Mouse (Mus musculus) megakaryocyte, embryonic 14.5 days (primary cell): ENCODE results near the gene Ugt1a7c. TPM values are rescaled to one million over a fixed set of nuclear protein-coding genes. Genes with fewer than 3 reads are reported as not detected.
A peak's percentile ranks its signal among the peaks of the same experiment; 100 is the strongest.
"Not testable (repeated sequence)": the region's sequence is repeated elsewhere in the genome, so short reads cannot be mapped to it uniquely, and the experiment has no call there.

ENCODE experiments used
- H3K27me3 ChIP-seq: replicated peaks from 2 replicates; pipeline ENCODE3; 2012; ENCODE audit warnings: inconsistent platforms
- H3K36me3 ChIP-seq: replicated peaks from 2 replicates; pipeline ENCODE3; 2012; ENCODE audit warnings: low read length, inconsistent platforms, mixed read lengths
- H3K4me1 ChIP-seq: 2 replicates; pipeline ENCODE4 v1.6.1; 2012; ENCODE audit warnings: inconsistent platforms
- H3K4me3 ChIP-seq: replicated peaks from 2 replicates; pipeline ENCODE3; 2012; ENCODE audit warnings: moderate library complexity, mild to moderate bottlenecking, inconsistent platforms
- H3K9me3 ChIP-seq: 2 replicates; pipeline ENCODE4 v1.6.1; 2012; ENCODE audit warnings: inconsistent platforms
- FLI1 ChIP-seq: IDR thresholded peaks from 2 replicates; pipeline ENCODE4 v1.6.1; 2012; ENCODE audit warnings: low read length, inconsistent platforms, mixed read lengths
- GATA1 ChIP-seq: IDR thresholded peaks from 3 replicates; pipeline ENCODE4 v1.6.1; 2012; ENCODE audit warnings: mixed read lengths, low read length, inconsistent platforms, borderline replicate concordance
- polyA plus RNA-seq: library from polyadenylated mRNA; stranded (reverse); fragments of >175 nt; gene quantifications from 2 replicates; pipeline ENCODE4 v1.2.3, GENCODE M21; 2012; ENCODE audit warnings: low replicate concordance; ENCODE audit not compliant: insufficient read depth

The Ugt1a7c gene
- polyA plus RNA-seq, 1 experiment: 11.0 TPM

GRCm38 (mm10) chr1:88087513-88087912, 7.3 kb upstream of the Ugt1a7c start, which contains the start of gene Ugt1a8:
TSS of gene Ugt1a8 (plus strand) at chr1:88087813.
- H3K36me3 ChIP-seq: no peaks in the 10 kb centered on the region
- no peaks in the 10 kb centered on the region for H3K9me3 ChIP-seq
- peaks cover 3% of the 10 kb centered on the region; the same call in 1 of the 2 replicates for H3K4me1 ChIP-seq
- peaks cover 9% of the 10 kb centered on the region for H3K27me3 ChIP-seq
- H3K4me3 ChIP-seq: no peak within 1 kb of the TSS
- TF ChIP-seq FLI1 (no peak), GATA1 (no peak)

GRCm38 (mm10) chr1:88092341-88092740, 2.5 kb upstream of the Ugt1a7c start:
- TF ChIP-seq GATA1 (no peak), FLI1 (no peak)
- Histone ChIP-seq H3K27me3 (peaks cover 5% of the 10 kb centered on the region), H3K4me1 (peaks cover 26% of the 10 kb centered on the region), H3K9me3 (no peaks in the 10 kb centered on the region), H3K4me3 (no peak overlapping the region), H3K36me3 (no peaks in the 10 kb centered on the region)

- peaks cover 26% of the 10 kb centered on the region for H3K4me1 ChIP-seq
- H3K4me3 ChIP-seq, H3K36me3 ChIP-seq, H3K27me3 ChIP-seq, H3K9me3 ChIP-seq: not testable (repeated sequence)
These were observed 589 bp upstream of the Ugt1a7c start for GRCm38 (mm10) chr1:88094270-88094676.

- not testable (repeated sequence) for H3K9me3 ChIP-seq, H3K4me3 ChIP-seq, H3K36me3 ChIP-seq
- Histone ChIP-seq H3K27me3 (peaks cover 12% of the 10 kb centered on the region), H3K4me1 (peaks cover 26% of the 10 kb centered on the region)
These were observed 3.7 kb downstream of the Ugt1a7c start for GRCm38 (mm10) chr1:88098546-88098945.

GRCm38 (mm10) chr1:88099691-88100090, 4.8 kb downstream of the Ugt1a7c start:
- Histone ChIP-seq H3K27me3 (peaks cover 17% of the 10 kb centered on the region), H3K4me1 (peaks cover 23% of the 10 kb centered on the region)
- H3K9me3 ChIP-seq, H3K36me3 ChIP-seq, H3K4me3 ChIP-seq: not testable (repeated sequence)

GRCm38 (mm10) chr1:88103019-88103418, 8.2 kb downstream of the Ugt1a7c start, which contains the start of gene Ugt1a6b:
TSS of gene Ugt1a6b (plus strand) at chr1:88103252.
- Histone ChIP-seq H3K4me1 (peaks cover 19% of the 10 kb centered on the region), H3K27me3 (peaks cover 18% of the 10 kb centered on the region), H3K4me3 (peak within 1 kb of the TSS; percentile 24)
- H3K36me3 ChIP-seq, H3K9me3 ChIP-seq: not testable (repeated sequence)

GRCm38 (mm10) chr1:88103697-88104468, 9.0 kb downstream of the Ugt1a7c start:
- H3K27me3 ChIP-seq: peaks cover 18% of the 10 kb centered on the region
- not testable (repeated sequence) for H3K36me3 ChIP-seq, H3K9me3 ChIP-seq
- H3K4me1 ChIP-seq: peaks cover 19% of the 10 kb centered on the region
- peak overlapping the region; percentile 24 for H3K4me3 ChIP-seq

DNA sequence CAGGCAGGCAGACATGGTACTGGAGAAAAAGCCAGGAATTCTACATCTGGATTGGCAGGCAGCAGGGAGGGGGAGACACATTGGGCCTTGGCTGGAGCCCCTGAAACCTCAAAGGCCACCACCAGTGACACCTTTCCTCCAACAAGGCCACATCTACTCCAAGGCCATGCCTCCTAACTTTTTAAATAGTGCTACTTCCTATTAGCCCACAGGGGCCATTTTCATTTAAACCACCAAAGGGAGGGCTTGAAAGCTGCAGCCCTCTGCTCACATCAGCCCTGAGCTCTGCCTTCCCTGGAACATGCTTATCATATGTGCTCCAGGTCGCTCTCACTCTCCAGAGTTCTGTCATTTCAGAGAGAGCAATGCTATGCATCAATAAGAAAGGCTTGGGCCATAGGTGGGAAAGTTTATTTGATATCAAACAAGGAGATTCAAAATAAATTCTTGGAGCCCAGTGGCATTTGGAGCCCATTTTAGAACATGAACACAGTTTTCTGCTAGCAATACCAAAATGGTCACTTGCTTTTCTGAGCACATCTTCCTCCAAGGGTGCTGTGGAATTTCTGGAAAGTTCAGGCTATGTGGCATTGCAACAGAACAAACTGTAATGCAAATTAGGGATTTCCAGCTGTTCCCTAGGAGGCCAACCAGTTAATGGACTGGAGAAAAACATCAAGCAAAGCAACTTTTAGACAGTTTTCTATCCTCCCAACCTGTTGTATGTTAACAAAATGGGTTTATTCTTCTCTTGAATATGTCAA, 10.0 kb downstream of the Ugt1a7c start:
- TF ChIP-seq GATA1 (no peak), FLI1 (no peak)
- Histone ChIP-seq H3K4me3 (no peak overlapping the region), H3K27me3 (peaks cover 18% of the 10 kb centered on the region), H3K4me1 (peaks cover 19% of the 10 kb centered on the region), H3K36me3 (no peaks in the 10 kb centered on the region), H3K9me3 (no peaks in the 10 kb centered on the region)

DNA sequence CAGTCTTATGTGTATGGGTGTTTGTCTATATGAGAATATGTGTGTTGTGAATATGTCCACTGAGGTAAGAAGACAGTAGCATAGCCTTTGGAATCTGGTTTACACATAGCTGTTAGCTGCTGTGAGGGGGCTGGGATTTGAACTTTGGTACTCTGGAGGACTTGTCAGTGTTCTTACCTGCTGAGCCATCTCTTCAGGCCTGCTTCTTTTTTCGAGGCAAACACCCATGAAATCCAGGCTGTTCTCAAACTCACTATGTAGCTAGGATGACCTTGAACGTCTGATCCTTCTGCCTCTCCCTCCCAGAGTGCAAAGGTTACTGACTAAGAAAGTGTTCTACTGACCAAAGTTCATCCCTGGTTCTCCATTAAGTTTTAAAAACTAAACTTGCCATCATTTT, 10.8 kb downstream of the Ugt1a7c start:
- Histone ChIP-seq H3K9me3 (no peaks in the 10 kb centered on the region), H3K27me3 (peaks cover 18% of the 10 kb centered on the region), H3K4me3 (no peak overlapping the region), H3K4me1 (peaks cover 19% of the 10 kb centered on the region), H3K36me3 (no peaks in the 10 kb centered on the region)
- TF ChIP-seq GATA1 (no peak), FLI1 (no peak)

GRCm38 (mm10) chr1:88109027-88109557, 14.2 kb downstream of the Ugt1a7c start:
- not testable (repeated sequence) for H3K27me3 ChIP-seq, H3K4me3 ChIP-seq, H3K9me3 ChIP-seq

DNA sequence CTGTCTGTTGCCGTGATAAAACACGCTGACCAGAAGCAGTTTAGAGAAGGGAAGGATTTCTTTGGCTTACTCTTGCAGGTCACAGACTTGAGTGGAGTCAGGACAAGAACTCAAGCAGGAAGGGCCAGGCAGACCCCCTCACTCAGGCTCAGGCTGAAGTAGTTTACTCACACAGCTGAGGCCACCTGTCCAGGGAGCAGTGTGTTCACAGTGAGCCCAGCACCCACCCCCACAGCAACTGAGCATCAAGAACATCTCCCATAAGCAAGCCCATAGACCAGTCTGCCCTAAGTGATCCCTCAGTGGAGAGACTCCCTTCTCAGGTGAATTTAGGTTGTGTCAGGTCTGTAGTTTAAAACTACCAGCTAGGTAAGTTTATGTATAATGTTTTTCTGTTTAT, 14.7 kb downstream of the Ugt1a7c start:
- H3K4me1 ChIP-seq, H3K36me3 ChIP-seq, H3K9me3 ChIP-seq, H3K4me3 ChIP-seq, H3K27me3 ChIP-seq: not testable (repeated sequence)

More at GRCm38 (mm10) chr1:88109027-88109557, 14.2 kb downstream of the Ugt1a7c start:
- H3K4me1 ChIP-seq: peaks cover 13% of the 10 kb centered on the region
- H3K36me3 ChIP-seq: not testable (repeated sequence)

DNA sequence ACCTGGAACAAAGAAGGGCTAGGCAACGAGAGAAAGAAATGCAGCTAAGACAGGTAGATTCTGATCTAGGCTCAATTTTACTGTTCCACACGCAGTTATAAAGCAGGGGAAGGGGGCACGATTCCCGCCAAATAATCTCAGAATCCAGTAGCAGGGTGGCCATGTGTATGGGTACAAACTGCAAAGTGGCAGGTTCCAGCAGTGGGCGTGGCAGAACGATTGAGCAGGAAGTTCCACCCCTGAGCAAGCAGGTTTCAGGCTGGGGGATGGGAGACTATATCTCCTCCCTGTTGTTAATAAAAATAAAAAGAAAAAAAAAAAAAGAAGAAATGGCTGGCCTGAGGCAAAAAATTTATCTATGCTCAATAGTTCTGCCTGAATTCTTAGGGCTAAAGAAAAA, 17.9 kb downstream of the Ugt1a7c start:
- H3K36me3 ChIP-seq, H3K27me3 ChIP-seq, H3K9me3 ChIP-seq, H3K4me1 ChIP-seq, H3K4me3 ChIP-seq: not testable (repeated sequence)

GRCm38 (mm10) chr1:88120550-88120949, 25.7 kb downstream of the Ugt1a7c start:
- not testable (repeated sequence) for H3K4me1 ChIP-seq, H3K27me3 ChIP-seq, H3K4me3 ChIP-seq, H3K9me3 ChIP-seq, H3K36me3 ChIP-seq

DNA sequence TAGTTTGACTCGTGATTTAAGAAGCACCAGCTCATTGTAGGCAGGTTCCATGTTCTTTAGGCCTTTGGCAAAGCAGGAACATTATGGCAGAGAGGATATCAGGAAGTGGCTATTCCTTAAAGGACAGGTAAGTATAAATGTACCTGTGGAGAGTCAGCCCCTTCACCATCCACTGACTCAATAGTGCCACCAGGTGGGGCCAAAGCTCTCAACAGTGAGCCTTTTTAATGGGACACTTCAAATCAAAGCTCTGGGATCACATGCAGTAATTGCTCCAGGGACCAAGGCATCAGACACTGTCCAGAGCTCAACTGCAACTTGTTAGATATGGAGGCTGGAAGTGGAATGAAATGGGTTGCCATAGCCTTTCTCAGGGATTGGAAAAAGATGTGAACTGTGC, 26.7 kb downstream of the Ugt1a7c start:
- not testable (repeated sequence) for H3K36me3 ChIP-seq, H3K4me3 ChIP-seq, H3K9me3 ChIP-seq, H3K4me1 ChIP-seq, H3K27me3 ChIP-seq

- not testable (repeated sequence) for H3K9me3 ChIP-seq, H3K27me3 ChIP-seq, H3K4me3 ChIP-seq, H3K4me1 ChIP-seq, H3K36me3 ChIP-seq
These were observed 31.0 kb downstream of the Ugt1a7c start for GRCm38 (mm10) chr1:88125827-88126360.
